Mouse (Mus musculus) E14TG2a.4 (cell line): ENCODE data around the gene Perm1.

Experiments
- CTCF ChIP-seq: conservative IDR thresholded peaks from 2 replicates; pipeline ENCODE4 v1.5.1; 2014; ENCODE audit warnings: low read length
- NANOG ChIP-seq: IDR thresholded peaks from 2 replicates; pipeline ENCODE4 v1.6.1; 2014; ENCODE audit warnings: borderline replicate concordance, low read length, mixed read lengths
- POU5F1 ChIP-seq: IDR thresholded peaks from 2 replicates; pipeline ENCODE4 v1.6.1; 2014; ENCODE audit warnings: low read length, borderline replicate concordance

DNA sequence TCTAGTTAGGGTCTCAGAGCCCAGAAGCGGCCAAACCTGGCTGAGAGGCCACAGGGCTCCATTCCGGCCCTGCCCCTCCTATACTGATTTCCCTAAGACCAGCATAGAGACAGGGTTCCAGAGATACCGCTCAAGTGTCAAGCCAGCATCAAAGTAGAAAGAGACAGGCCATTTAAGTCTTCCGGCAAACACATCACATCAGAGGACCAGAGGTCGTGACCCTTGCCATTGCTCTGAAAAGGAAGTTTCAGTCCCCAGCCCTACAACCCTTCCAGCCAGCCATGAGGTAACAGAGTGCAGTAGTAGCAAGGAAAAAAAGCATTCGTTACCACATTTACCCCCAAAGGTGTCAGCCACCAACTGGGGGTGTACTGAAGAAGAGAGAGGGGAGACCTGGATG, 21.3 kb upstream of the Perm1 start:
- TF ChIP-seq CTCF (no peak), NANOG (no peak), POU5F1 (no peak)
